Comparison of ENCODE assay signal across 15 mouse cellular contexts in genomic region chr14:76324246-76324645, GRCm38 (mm10).
"Had no signal": no experiment of that assay in that cellular context is flagged by ENCODE, and none has a peak within 500 bp of the region (broad histone marks: within the 10 kb centered on the region; RNA-seq: fewer than 3 reads in every experiment).

No protein-coding gene starts in this region.

- DNase-seq: kidney, postnatal 10 days; kidney, postnatal 36 days; layer of hippocampus, postnatal 36 days; liver, embryonic 13.5 days; lung, adult 2 months; midbrain, embryonic 14.5 days; retina, postnatal 1 day; right cerebral cortex, postnatal 25 days; spleen, adult 18-20 months; thymus, postnatal 25 days had no signal

- ATAC-seq: lung, postnatal 0 days had no signal

- H3K4me3 ChIP-seq: kidney, embryonic 15.5 days; left cerebral cortex, adult 2 months; liver, embryonic 13.5 days; megakaryocyte, embryonic 14.5 days; stomach, embryonic 15.5 days had no signal

- H3K27ac ChIP-seq: kidney, embryonic 15.5 days; left cerebral cortex, adult 2 months; liver, embryonic 13.5 days; stomach, embryonic 15.5 days had no signal
